Mouse (Mus musculus) lung, embryonic 16.5 days (tissue): ENCODE data around the gene Mafk. TPM values are rescaled to one million over a fixed set of nuclear protein-coding genes. Genes with fewer than 3 reads are reported as not detected.

Source experiments
- ATAC-seq: fragments of 200-750 bp; cut with Nextera tagmentation; 2 replicates; pipeline ENCODE4 v1.8.0; 2017; ENCODE audit warnings: low read depth, mild to moderate bottlenecking, moderate library complexity
- H3K27ac ChIP-seq: fragments of 300-500 bp; sonication (generic); 2 replicates; pipeline ENCODE4 v1.5.1; 2014; ENCODE audit warnings: mild to moderate bottlenecking, control low read depth, low read length
- H3K27me3 ChIP-seq: fragments of 300-500 bp; sonication (generic); 2 replicates; pipeline ENCODE4 v1.6.1; 2014; ENCODE audit warnings: low read depth, low read length, mixed read lengths; ENCODE audit not compliant: control insufficient read depth, insufficient read depth
- H3K36me3 ChIP-seq: fragments of 300-500 bp; sonication (generic); 2 replicates; pipeline ENCODE4 v1.6.1; 2014; ENCODE audit warnings: low read length; ENCODE audit not compliant: control insufficient read depth, insufficient read depth
- H3K4me1 ChIP-seq: fragments of 300-500 bp; sonication (generic); replicated peaks from 2 replicates; pipeline ENCODE4 v1.6.1; 2014; ENCODE audit warnings: low read length, mixed read lengths; ENCODE audit not compliant: control insufficient read depth, insufficient read depth
- H3K4me2 ChIP-seq: fragments of 300-500 bp; sonication (generic); 2 replicates; pipeline ENCODE4 v1.6.1; 2014; ENCODE audit warnings: low read depth, low read length, control low read depth
- H3K4me3 ChIP-seq: fragments of 300-500 bp; sonication (generic); 2 replicates; pipeline ENCODE4 v1.5.1; 2014; ENCODE audit warnings: mild to moderate bottlenecking, low read length, control low read depth
- H3K9ac ChIP-seq: fragments of 300-500 bp; sonication (generic); 2 replicates; pipeline ENCODE4 v1.6.1; 2014; ENCODE audit warnings: low read length, control low read depth
- H3K9me3 ChIP-seq: fragments of 300-500 bp; sonication (generic); 2 replicates; pipeline ENCODE4 v1.6.1; 2016; ENCODE audit warnings: low read length; ENCODE audit not compliant: control insufficient read depth
- WGBS: fragments of 180-500 bp; shearing (Covaris S2); extraction: QIAGEN DNeasy Blood & Tissue Kit; methylation state at CpG from one replicate; pipeline ENCODE4 v1.1.7; 2014; 5-methylcytosine and 5-hydroxymethylcytosine counted together
- polyA plus RNA-seq: library from polyadenylated mRNA; unstranded; fragments of >200 nt; fragmentation: Nextera tagmentation; extraction: Ambion mirVana; gene quantifications from 2 replicates; pipeline ENCODE4 v1.2.1, GENCODE M21; 2015

Gene Mafk
- polyA plus RNA-seq, 1 experiment from 2014 or later = 16.3 TPM

- ATAC-seq = no peak
- Histone ChIP-seq H3K27ac (no peak overlapping the region), H3K4me3 (no peak overlapping the region), H3K4me2 (no peak overlapping the region; the same call in 1 of the 2 replicates), H3K4me1 (peaks cover 3% of the 10 kb centered on the region; the same call in 1 of the 2 replicates), H3K36me3 (peaks cover 3% of the 10 kb centered on the region; the same call in 1 of the 2 replicates), H3K9me3 (no peaks in the 10 kb centered on the region), H3K9ac (peak overlapping the region; percentile 75), H3K27me3 (peaks cover 10% of the 10 kb centered on the region)
- WGBS = 52% methylated on average over 20 of the region's 20 CpGs
These were observed 21.2 kb downstream of the Mafk start for GRCm38 (mm10) chr5:139812398-139813125.

DNA sequence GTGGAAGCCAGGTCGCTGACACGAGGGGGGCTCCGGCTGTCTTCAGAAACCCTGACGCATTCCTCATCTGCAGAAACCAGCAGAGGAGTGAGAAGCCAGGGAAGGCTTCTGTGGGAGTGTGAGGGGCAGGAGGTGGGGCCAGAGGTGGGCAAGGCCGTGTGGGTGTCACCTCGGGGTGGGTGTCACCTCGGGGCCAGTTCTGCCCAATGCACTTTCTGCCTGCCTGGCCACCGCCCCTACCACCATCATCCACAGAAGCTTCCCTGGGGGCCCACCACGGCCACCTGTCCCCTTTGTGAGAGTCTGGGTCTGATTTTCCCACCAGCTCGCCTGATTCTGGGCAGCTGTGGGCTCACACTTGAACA lies 21.8 kb downstream of the Mafk start:
- Histone ChIP-seq H3K4me1 (peaks cover 3% of the 10 kb centered on the region; the same call in 1 of the 2 replicates), H3K4me2 (peak overlapping the region; percentile 44), H3K9me3 (no peaks in the 10 kb centered on the region), H3K27me3 (peaks cover 10% of the 10 kb centered on the region), H3K27ac (no peak overlapping the region), H3K4me3 (peak overlapping the region; percentile 47), H3K9ac (peak overlapping the region; percentile 75), H3K36me3 (peaks cover 3% of the 10 kb centered on the region; the same call in 1 of the 2 replicates)
- 23% methylated on average over 10 of the region's 10 CpGs for WGBS
- ATAC-seq = no peak

DNA sequence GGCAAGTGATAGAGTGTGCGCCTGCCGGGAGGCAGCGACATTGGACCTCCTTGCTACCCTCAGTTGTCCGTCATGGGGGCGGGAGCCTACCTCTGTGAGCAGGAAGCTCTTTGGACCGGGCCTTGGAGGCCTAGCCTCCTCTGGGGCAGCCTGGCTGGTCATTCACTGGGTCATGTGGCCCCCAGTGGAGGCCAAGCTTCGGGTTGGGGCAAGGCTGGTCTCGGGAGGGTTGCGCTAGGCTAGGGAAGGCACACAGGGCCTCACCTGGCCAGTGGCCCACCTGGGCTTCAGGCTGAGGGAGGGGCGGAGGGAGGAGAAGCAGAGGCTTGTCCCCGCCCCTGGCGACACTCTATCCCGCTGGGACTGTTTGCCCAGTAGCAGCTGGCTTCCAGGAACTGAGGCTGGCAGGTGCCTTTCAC lies 22.7 kb downstream of the Mafk start:
- peak overlapping the region; percentile 62 for H3K27ac ChIP-seq
- peak overlapping the region; percentile 75 for H3K9ac ChIP-seq
- peaks cover 10% of the 10 kb centered on the region for H3K27me3 ChIP-seq
- H3K4me3 ChIP-seq = peak overlapping the region; percentile 47
- ATAC-seq = peak; percentile 81
- H3K4me1 ChIP-seq = peaks cover 3% of the 10 kb centered on the region; the same call in 1 of the 2 replicates
- H3K4me2 ChIP-seq = peak overlapping the region; percentile 44
- no peaks in the 10 kb centered on the region for H3K9me3 ChIP-seq
- peaks cover 3% of the 10 kb centered on the region; the same call in 1 of the 2 replicates for H3K36me3 ChIP-seq
- 3% methylated on average over 13 of the region's 13 CpGs for WGBS

DNA sequence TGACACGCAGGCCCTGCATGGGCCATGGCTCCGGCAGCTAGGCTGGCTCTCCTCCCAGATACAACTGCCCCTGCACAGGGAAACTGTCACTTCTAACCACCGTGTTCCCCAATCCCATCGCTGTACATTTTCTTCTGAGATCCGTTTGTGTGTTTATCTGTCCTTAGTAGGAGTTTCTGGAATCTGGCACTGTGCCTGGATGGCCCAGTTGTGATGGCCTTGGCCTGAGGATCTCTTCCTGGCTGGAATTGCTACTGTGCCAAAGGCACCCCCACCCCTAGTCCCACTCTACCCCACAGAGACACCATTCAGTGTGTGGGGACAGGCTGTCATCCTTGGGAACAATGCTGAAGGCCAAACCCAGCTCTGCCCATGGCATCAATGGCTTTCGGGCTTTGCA lies 24.7 kb downstream of the Mafk start:
- Histone ChIP-seq H3K9me3 (no peaks in the 10 kb centered on the region), H3K4me2 (no peak overlapping the region), H3K9ac (no peak overlapping the region), H3K4me1 (peaks cover 3% of the 10 kb centered on the region; the same call in 1 of the 2 replicates), H3K27ac (no peak overlapping the region; the same call in 1 of the 2 replicates), H3K4me3 (no peak overlapping the region), H3K27me3 (peaks cover 10% of the 10 kb centered on the region), H3K36me3 (no peaks in the 10 kb centered on the region)
- 0 out of 2 replicates have a peak, but pooled peaks have one; percentile 30 for ATAC-seq
- WGBS = 46% methylated on average over 6 of the region's 6 CpGs

DNA sequence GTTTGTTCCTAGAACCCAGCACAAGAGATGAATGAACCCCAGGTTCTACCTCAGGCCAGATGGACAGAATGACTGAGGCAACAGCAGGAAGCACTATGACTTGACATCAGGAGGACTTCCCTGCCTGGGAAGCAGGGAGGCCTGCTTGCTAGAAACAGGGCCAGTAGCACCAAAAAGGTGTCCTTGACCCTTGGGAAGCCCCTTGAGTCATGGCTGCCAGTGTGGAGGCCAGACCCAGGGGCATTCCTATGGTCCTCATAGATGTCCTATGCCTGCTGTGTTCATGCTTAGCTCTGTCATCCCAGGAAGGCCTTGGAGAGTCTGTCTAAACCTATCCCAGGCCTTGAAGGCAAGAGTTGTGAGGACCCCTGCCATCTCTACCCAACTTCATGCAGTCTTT lies 25.1 kb downstream of the Mafk start:
- Histone ChIP-seq H3K9ac (no peak overlapping the region), H3K27ac (no peak overlapping the region; the same call in 1 of the 2 replicates), H3K9me3 (no peaks in the 10 kb centered on the region), H3K4me1 (peaks cover 3% of the 10 kb centered on the region; the same call in 1 of the 2 replicates), H3K27me3 (peaks cover 10% of the 10 kb centered on the region), H3K36me3 (no peaks in the 10 kb centered on the region), H3K4me2 (no peak overlapping the region), H3K4me3 (no peak overlapping the region)
- no peak for ATAC-seq

DNA sequence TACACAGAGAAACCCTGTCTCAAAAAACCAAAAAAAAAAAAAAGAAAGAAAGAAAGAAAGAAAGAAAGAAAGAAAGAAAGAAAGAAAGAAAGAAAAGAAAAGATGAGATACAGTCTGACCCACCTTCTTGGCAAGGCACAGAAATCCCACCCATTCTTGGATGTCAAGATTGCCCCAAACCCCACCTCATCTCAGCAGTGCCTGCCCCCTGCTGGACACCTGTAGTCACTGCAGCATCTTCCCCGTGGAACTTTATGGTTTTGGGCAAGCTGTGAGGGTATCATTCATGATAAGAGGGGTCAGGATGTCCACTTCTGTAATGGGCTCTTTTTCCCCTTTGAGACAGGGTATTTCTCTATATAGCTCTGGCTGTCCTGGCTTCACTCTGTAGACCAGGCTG lies 26.0 kb downstream of the Mafk start:
- 0% methylated on average over 1 of the region's 1 CpGs for WGBS
- ATAC-seq = no peak
- no peak overlapping the region for H3K9ac ChIP-seq
- H3K36me3 ChIP-seq = peaks cover 4% of the 10 kb centered on the region
- no peak overlapping the region for H3K4me3 ChIP-seq
- H3K9me3 ChIP-seq = no peaks in the 10 kb centered on the region
- no peak overlapping the region for H3K27ac ChIP-seq
- H3K4me1 ChIP-seq = peaks cover 3% of the 10 kb centered on the region; the same call in 1 of the 2 replicates
- no peak overlapping the region for H3K4me2 ChIP-seq
- H3K27me3 ChIP-seq = peaks cover 10% of the 10 kb centered on the region

DNA sequence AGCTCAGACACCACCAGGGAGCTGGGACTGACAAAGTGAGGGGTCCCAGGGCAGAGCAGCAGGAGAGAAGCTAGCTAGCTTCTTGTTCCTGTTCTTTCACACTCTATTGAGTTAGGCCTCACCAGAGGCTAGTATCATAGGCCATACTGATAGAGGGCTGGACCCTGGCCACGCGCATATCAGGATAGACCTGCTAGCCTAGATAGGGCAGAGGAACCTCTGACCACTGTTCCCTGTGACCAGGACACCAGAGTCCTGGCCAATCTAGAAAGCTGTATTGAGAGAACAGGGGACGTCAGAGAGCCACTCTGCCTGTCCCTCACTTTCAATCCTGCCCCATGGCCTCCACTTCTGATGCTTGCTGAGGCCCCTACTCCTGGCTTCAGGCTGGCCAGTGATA lies 26.7 kb downstream of the Mafk start:
- peaks cover 11% of the 10 kb centered on the region for H3K36me3 ChIP-seq
- ATAC-seq = no peak
- peaks cover 3% of the 10 kb centered on the region; the same call in 1 of the 2 replicates for H3K4me1 ChIP-seq
- H3K4me2 ChIP-seq = no peak overlapping the region
- no peak overlapping the region for H3K9ac ChIP-seq
- no peaks in the 10 kb centered on the region for H3K9me3 ChIP-seq
- peaks cover 3% of the 10 kb centered on the region; the same call in 1 of the 2 replicates for H3K27me3 ChIP-seq
- 77% methylated on average over 3 of the region's 3 CpGs for WGBS
- H3K27ac ChIP-seq = no peak overlapping the region
- H3K4me3 ChIP-seq = no peak overlapping the region

DNA sequence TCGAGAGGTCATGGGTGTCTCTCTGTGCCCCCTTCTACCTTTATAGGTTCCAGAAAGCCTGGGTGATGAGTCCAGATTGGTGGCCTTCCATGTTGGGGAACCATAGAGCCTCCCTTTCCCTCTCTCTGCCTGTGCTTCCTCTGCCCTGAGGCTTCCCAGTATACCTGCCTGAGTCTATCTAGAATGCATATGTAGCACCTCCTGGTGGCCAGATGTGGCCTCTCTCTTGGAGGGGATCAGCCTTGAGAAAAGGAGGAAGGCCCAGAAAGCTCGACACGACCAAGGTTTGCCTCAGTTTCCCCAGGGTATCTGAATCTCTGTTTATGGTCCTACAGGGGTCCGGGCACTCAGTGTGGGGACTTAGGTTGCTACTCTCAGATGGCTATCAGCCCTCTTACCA lies 27.5 kb downstream of the Mafk start:
- no peak for ATAC-seq
- no peaks in the 10 kb centered on the region for H3K9me3 ChIP-seq
- no peak overlapping the region for H3K4me3 ChIP-seq
- 44% methylated on average over 4 of the region's 4 CpGs for WGBS
- H3K4me2 ChIP-seq = no peak overlapping the region
- H3K36me3 ChIP-seq = peaks cover 15% of the 10 kb centered on the region
- no peak overlapping the region for H3K27ac ChIP-seq
- no peak overlapping the region for H3K9ac ChIP-seq
- H3K4me1 ChIP-seq = peaks cover 3% of the 10 kb centered on the region; the same call in 1 of the 2 replicates
- H3K27me3 ChIP-seq = 0 out of 2 replicates have a peak, but pooled peaks cover 2% of the 10 kb centered on the region

- 82% methylated on average over 9 of the region's 9 CpGs for WGBS
- Histone ChIP-seq H3K9ac (no peak within 1 kb of the TSS), H3K36me3 (peaks cover 17% of the 10 kb centered on the region), H3K9me3 (no peaks in the 10 kb centered on the region), H3K4me3 (no peak within 1 kb of the TSS), H3K27ac (no peak within 1 kb of the TSS), H3K4me2 (no peak within 1 kb of the TSS), H3K4me1 (peaks cover 3% of the 10 kb centered on the region; the same call in 1 of the 2 replicates), H3K27me3 (no peaks in the 10 kb centered on the region)
- ATAC-seq = no peak
These were observed 28.3 kb downstream of the Mafk start, which contains the start of gene Tmem184a for GRCm38 (mm10) chr5:139819538-139820181. Tmem184a (minus strand) TSS chr5:139819917.
